In genomic region chr7:42595666-42596065, GRCm38 (mm10) we compare ENCODE assay signal across 15 mouse cellular contexts. TPM values are rescaled to one million over a fixed set of nuclear protein-coding genes. Genes with fewer than 3 reads are reported as not detected.
A peak's percentile ranks its signal among the peaks of the same experiment; 100 is the strongest.
DNase-seq lines count a peak whose midpoint lies in the region; TF ChIP-seq lines count a peak whose summit lies in the region.
"Not testable (repeated sequence)": the region's sequence is repeated elsewhere in the genome, so short reads cannot be mapped to it uniquely, and the experiment has no call there.
"Had no signal": no experiment of that assay in that cellular context is flagged by ENCODE, and none has a peak within 500 bp of the region (broad histone marks: within the 10 kb centered on the region; RNA-seq: fewer than 3 reads in every experiment).

No protein-coding gene starts in this region.

- DNase-seq in 3T3-L1 (ENCODE audit: low read depth, low spot score) (peak; percentile 1), R1 (ENCODE audit: low read depth, low spot score) (peak; percentile 52)
- DNase-seq in CD4-positive, CD25-positive, alpha-beta regulatory T cell, adult 2 months (ENCODE audit: low read depth, low spot score) = peak; percentile 4
- DNase-seq in ES-E14 (ENCODE audit: low read depth, low spot score) = not testable (repeated sequence)
- DNase-seq in induced T-regulatory cell, adult 2 months (ENCODE audit: low read depth) = peak; percentile 10
- DNase-seq in naive thymus-derived CD4-positive, alpha-beta T cell, adult 2 months (ENCODE audit: low read depth) = peak; percentile 1

- in situ Hi-C loops in ES-E14 (cut with MboI; ENCODE audit: low sequenced_read_pairs in 2 of 2, unreplicated experiment in 2 of 2) = loop anchor here in 1 of 2 experiments (25.0 kb wide), 1 partner anchor 133 kb away; no protein-coding TSS in a partner anchor

- not testable (repeated sequence) for H3K4me1 ChIP-seq in ES-E14 (ENCODE audit: control insufficient read depth in 2 of 2, insufficient read depth in 2 of 2, low read length in 2 of 2, poor library complexity in 1 of 2)

- H3K9me3 ChIP-seq in ES-E14 (ENCODE audit: control insufficient read depth, insufficient read depth, low read depth, low read length) = not testable (repeated sequence)

- H3K4me3 ChIP-seq in ES-E14 (ENCODE audit: insufficient read depth in 1 of 2, low read depth in 1 of 2, low read length in 2 of 2, poor library complexity in 1 of 2, severe bottlenecking in 1 of 2) = not testable (repeated sequence)

- not testable (repeated sequence) for H3K9ac ChIP-seq in ES-E14 (ENCODE audit: insufficient read depth, low read depth, low read length, poor library complexity, severe bottlenecking)

- H3K36me3 ChIP-seq in ES-E14 (ENCODE audit: control insufficient read depth, insufficient read depth, low read length, poor library complexity, severe bottlenecking) = not testable (repeated sequence)

- not testable (repeated sequence) for H3K27ac ChIP-seq in ES-E14 (ENCODE audit: insufficient read depth, low read depth, low read length, poor library complexity, severe bottlenecking)

TF ChIP-seq in ES-E14, 5 proteins besides CTCF, POLR2A, EP300 and RAD21:
- 0 out of 2 replicates have a peak, but pooled peaks have one; percentile 16 for TF ChIP-seq ZC3H11A (IDR thresholded peaks at IDR 0.05; ENCODE audit: borderline replicate concordance, low read depth, low read length)

RNA-seq across cellular contexts. Expression of gene Zfp977, which starts 3.3 kb away (rescaled TPM):
- total RNA-seq in ES-E14 (2012; rRNA removed) = 38.4 and 46.4 TPM in 2 replicates
- total RNA-seq: gastrocnemius, postnatal 25 days had no signal

RNA-seq across cellular contexts. Expression of gene Gm21028, which starts 17.3 kb away (rescaled TPM):
- not detected in 2 replicates for total RNA-seq in ES-E14 (2012; rRNA removed)
- total RNA-seq: adrenal gland, adult 2 months; adrenal gland, postnatal 14 days; adrenal gland, postnatal 4 days; G1E; gastrocnemius, adult 8-10 months; gastrocnemius, postnatal 25 days; heart, adult 18-20 months; heart, postnatal 10 days; heart, postnatal 36 days had no signal

RNA-seq across cellular contexts. Expression of gene Zfp976, which starts 46.7 kb away (rescaled TPM):
- total RNA-seq in ES-E14 (2012; rRNA removed) = 16.0 and 17.8 TPM in 2 replicates
